Mouse (Mus musculus): ENCODE data around the gene Usp25. TPM values are rescaled to one million over a fixed set of nuclear protein-coding genes. Genes with fewer than 3 reads are reported as not detected.

Gene Usp25
- 28.6 and 30.5 TPM in 2 replicates for polyA plus RNA-seq (2014; fragmentation: Nextera tagmentation; extraction: Ambion mirVana)

- Histone ChIP-seq H3K9ac (ENCODE audit: low read length) (peak within 1 kb of the TSS; percentile 88), H3K4me2 (ENCODE audit: low read depth) (peak within 1 kb of the TSS; percentile 73), H3K27me3 (ENCODE audit: control insufficient read depth, insufficient read depth, low read length) (no peaks in the 10 kb centered on the region), H3K36me3 (ENCODE audit: control insufficient read depth, insufficient read depth, low read length) (no peaks in the 10 kb centered on the region), H3K4me3 (ENCODE audit: low read depth, low read length) (peak within 1 kb of the TSS; percentile 81), H3K4me1 (ENCODE audit: control insufficient read depth, insufficient read depth, low read length) (peaks cover 12% of the 10 kb centered on the region), H3K9me3 (ENCODE audit: control insufficient read depth, low read length) (no peaks in the 10 kb centered on the region), H3K27ac (ENCODE audit: low read depth, low read length) (peak within 1 kb of the TSS; percentile 82)
- WGBS = under 1% methylated on average over 96 of the region's 126 CpGs
- peak; percentile 89 for DNase-seq (ENCODE audit: low spot score)
- peak; percentile 97 for ATAC-seq (ENCODE audit: insufficient read depth, low FRiP score, low TSS enrichment)
These were observed at the start of gene Usp25 for GRCm38 (mm10) chr16:77013427-77014320. Usp25 (plus strand) TSS chr16:77013706.

GRCm38 (mm10) chr16:76967593-76968275, 45.8 kb upstream of the Usp25 start:
- H3K4me2 ChIP-seq (ENCODE audit: low read depth) = no peak overlapping the region
- H3K4me3 ChIP-seq (ENCODE audit: low read depth, low read length) = no peak overlapping the region
- no peaks in the 10 kb centered on the region for H3K4me1 ChIP-seq (ENCODE audit: control insufficient read depth, insufficient read depth, low read length)
- WGBS = 89% methylated on average over 3 of the region's 3 CpGs
- no peaks in the 10 kb centered on the region for H3K9me3 ChIP-seq (ENCODE audit: control insufficient read depth, low read length)
- H3K27ac ChIP-seq (ENCODE audit: low read depth, low read length) = no peak overlapping the region
- H3K9ac ChIP-seq (ENCODE audit: low read length) = no peak overlapping the region
- ATAC-seq (ENCODE audit: insufficient read depth, low FRiP score, low TSS enrichment) (no peak), DNase-seq (ENCODE audit: low spot score) (no peak)
- no peaks in the 10 kb centered on the region for H3K27me3 ChIP-seq (ENCODE audit: control insufficient read depth, insufficient read depth, low read length)
- no peaks in the 10 kb centered on the region for H3K36me3 ChIP-seq (ENCODE audit: control insufficient read depth, insufficient read depth, low read length)

GRCm38 (mm10) chr16:76971211-76971610, 42.3 kb upstream of the Usp25 start:
- Histone ChIP-seq H3K4me1 (ENCODE audit: control insufficient read depth, insufficient read depth, low read length) (no peaks in the 10 kb centered on the region), H3K4me3 (ENCODE audit: low read depth, low read length) (no peak overlapping the region), H3K27me3 (ENCODE audit: control insufficient read depth, insufficient read depth, low read length) (no peaks in the 10 kb centered on the region), H3K9me3 (ENCODE audit: control insufficient read depth, low read length) (no peaks in the 10 kb centered on the region), H3K36me3 (ENCODE audit: control insufficient read depth, insufficient read depth, low read length) (no peaks in the 10 kb centered on the region), H3K9ac (ENCODE audit: low read length) (no peak overlapping the region), H3K4me2 (ENCODE audit: low read depth) (no peak overlapping the region), H3K27ac (ENCODE audit: low read depth, low read length) (no peak overlapping the region)
- DNase-seq (ENCODE audit: low spot score) = no peak
- WGBS = 32% methylated on average over 5 of the region's 5 CpGs
- no peak for ATAC-seq (ENCODE audit: insufficient read depth, low FRiP score, low TSS enrichment)

GRCm38 (mm10) chr16:76976787-76977430, 36.6 kb upstream of the Usp25 start:
- no peak overlapping the region for H3K9ac ChIP-seq (ENCODE audit: low read length)
- no peak overlapping the region for H3K27ac ChIP-seq (ENCODE audit: low read depth, low read length)
- DNase-seq (ENCODE audit: low spot score) (no peak), ATAC-seq (ENCODE audit: insufficient read depth, low FRiP score, low TSS enrichment) (no peak)
- H3K27me3 ChIP-seq (ENCODE audit: control insufficient read depth, insufficient read depth, low read length) = no peaks in the 10 kb centered on the region
- no peaks in the 10 kb centered on the region for H3K4me1 ChIP-seq (ENCODE audit: control insufficient read depth, insufficient read depth, low read length)
- 86% methylated on average over 5 of the region's 5 CpGs for WGBS
- H3K4me2 ChIP-seq (ENCODE audit: low read depth) = no peak overlapping the region
- H3K4me3 ChIP-seq (ENCODE audit: low read depth, low read length) = no peak overlapping the region
- no peaks in the 10 kb centered on the region for H3K9me3 ChIP-seq (ENCODE audit: control insufficient read depth, low read length)
- no peaks in the 10 kb centered on the region for H3K36me3 ChIP-seq (ENCODE audit: control insufficient read depth, insufficient read depth, low read length)

GRCm38 (mm10) chr16:76983696-76984095, 29.8 kb upstream of the Usp25 start:
- DNase-seq (ENCODE audit: low spot score) (no peak), ATAC-seq (ENCODE audit: insufficient read depth, low FRiP score, low TSS enrichment) (no peak)
- Histone ChIP-seq H3K9ac (ENCODE audit: low read length) (no peak overlapping the region), H3K27me3 (ENCODE audit: control insufficient read depth, insufficient read depth, low read length) (no peaks in the 10 kb centered on the region), H3K4me2 (ENCODE audit: low read depth) (no peak overlapping the region), H3K4me1 (ENCODE audit: control insufficient read depth, insufficient read depth, low read length) (no peaks in the 10 kb centered on the region), H3K4me3 (ENCODE audit: low read depth, low read length) (no peak overlapping the region), H3K9me3 (ENCODE audit: control insufficient read depth, low read length) (no peaks in the 10 kb centered on the region), H3K27ac (ENCODE audit: low read depth, low read length) (no peak overlapping the region), H3K36me3 (ENCODE audit: control insufficient read depth, insufficient read depth, low read length) (no peaks in the 10 kb centered on the region)
- 91% methylated on average over 6 of the region's 6 CpGs for WGBS

- no peaks in the 10 kb centered on the region for H3K36me3 ChIP-seq (ENCODE audit: control insufficient read depth, insufficient read depth, low read length)
- no peak overlapping the region for H3K9ac ChIP-seq (ENCODE audit: low read length)
- H3K27ac ChIP-seq (ENCODE audit: low read depth, low read length) = no peak overlapping the region
- 88% methylated on average over 4 of the region's 4 CpGs for WGBS
- H3K4me1 ChIP-seq (ENCODE audit: control insufficient read depth, insufficient read depth, low read length) = no peaks in the 10 kb centered on the region
- H3K4me3 ChIP-seq (ENCODE audit: low read depth, low read length) = no peak overlapping the region
- no peak for ATAC-seq (ENCODE audit: insufficient read depth, low FRiP score, low TSS enrichment)
- H3K9me3 ChIP-seq (ENCODE audit: control insufficient read depth, low read length) = no peaks in the 10 kb centered on the region
- H3K27me3 ChIP-seq (ENCODE audit: control insufficient read depth, insufficient read depth, low read length) = no peaks in the 10 kb centered on the region
- H3K4me2 ChIP-seq (ENCODE audit: low read depth) = no peak overlapping the region
- no peak for DNase-seq (ENCODE audit: low spot score)
These were observed 25.8 kb upstream of the Usp25 start for GRCm38 (mm10) chr16:76987711-76988110.

- H3K4me1 ChIP-seq (ENCODE audit: control insufficient read depth, insufficient read depth, low read length) = no peaks in the 10 kb centered on the region
- DNase-seq (ENCODE audit: low spot score) = no peak
- H3K36me3 ChIP-seq (ENCODE audit: control insufficient read depth, insufficient read depth, low read length) = no peaks in the 10 kb centered on the region
- ATAC-seq (ENCODE audit: insufficient read depth, low FRiP score, low TSS enrichment) = no peak
- no peak overlapping the region for H3K4me3 ChIP-seq (ENCODE audit: low read depth, low read length)
- H3K9ac ChIP-seq (ENCODE audit: low read length) = no peak overlapping the region
- 95% methylated on average over 3 of the region's 3 CpGs for WGBS
- H3K27ac ChIP-seq (ENCODE audit: low read depth, low read length) = no peak overlapping the region
- H3K9me3 ChIP-seq (ENCODE audit: control insufficient read depth, low read length) = no peaks in the 10 kb centered on the region
- H3K27me3 ChIP-seq (ENCODE audit: control insufficient read depth, insufficient read depth, low read length) = no peaks in the 10 kb centered on the region
- H3K4me2 ChIP-seq (ENCODE audit: low read depth) = no peak overlapping the region
These were observed 9.6 kb upstream of the Usp25 start for GRCm38 (mm10) chr16:77003900-77004299.

- H3K9ac ChIP-seq (ENCODE audit: low read length) = no peak overlapping the region
- H3K27me3 ChIP-seq (ENCODE audit: control insufficient read depth, insufficient read depth, low read length) = no peaks in the 10 kb centered on the region
- H3K9me3 ChIP-seq (ENCODE audit: control insufficient read depth, low read length) = no peaks in the 10 kb centered on the region
- H3K4me3 ChIP-seq (ENCODE audit: low read depth, low read length) = no peak overlapping the region
- H3K4me2 ChIP-seq (ENCODE audit: low read depth) = no peak overlapping the region
- ATAC-seq (ENCODE audit: insufficient read depth, low FRiP score, low TSS enrichment) (no peak), DNase-seq (ENCODE audit: low spot score) (no peak)
- WGBS = 88% methylated on average over 5 of the region's 5 CpGs
- no peaks in the 10 kb centered on the region for H3K36me3 ChIP-seq (ENCODE audit: control insufficient read depth, insufficient read depth, low read length)
- H3K27ac ChIP-seq (ENCODE audit: low read depth, low read length) = no peak overlapping the region
- no peaks in the 10 kb centered on the region for H3K4me1 ChIP-seq (ENCODE audit: control insufficient read depth, insufficient read depth, low read length)
These were observed 4.3 kb upstream of the Usp25 start for GRCm38 (mm10) chr16:77009173-77009572.

Data from neural tube, embryonic 11.5 days (tissue).